Mouse (Mus musculus): ENCODE results near the gene Nbl1.

Nbl1 gene

DNA sequence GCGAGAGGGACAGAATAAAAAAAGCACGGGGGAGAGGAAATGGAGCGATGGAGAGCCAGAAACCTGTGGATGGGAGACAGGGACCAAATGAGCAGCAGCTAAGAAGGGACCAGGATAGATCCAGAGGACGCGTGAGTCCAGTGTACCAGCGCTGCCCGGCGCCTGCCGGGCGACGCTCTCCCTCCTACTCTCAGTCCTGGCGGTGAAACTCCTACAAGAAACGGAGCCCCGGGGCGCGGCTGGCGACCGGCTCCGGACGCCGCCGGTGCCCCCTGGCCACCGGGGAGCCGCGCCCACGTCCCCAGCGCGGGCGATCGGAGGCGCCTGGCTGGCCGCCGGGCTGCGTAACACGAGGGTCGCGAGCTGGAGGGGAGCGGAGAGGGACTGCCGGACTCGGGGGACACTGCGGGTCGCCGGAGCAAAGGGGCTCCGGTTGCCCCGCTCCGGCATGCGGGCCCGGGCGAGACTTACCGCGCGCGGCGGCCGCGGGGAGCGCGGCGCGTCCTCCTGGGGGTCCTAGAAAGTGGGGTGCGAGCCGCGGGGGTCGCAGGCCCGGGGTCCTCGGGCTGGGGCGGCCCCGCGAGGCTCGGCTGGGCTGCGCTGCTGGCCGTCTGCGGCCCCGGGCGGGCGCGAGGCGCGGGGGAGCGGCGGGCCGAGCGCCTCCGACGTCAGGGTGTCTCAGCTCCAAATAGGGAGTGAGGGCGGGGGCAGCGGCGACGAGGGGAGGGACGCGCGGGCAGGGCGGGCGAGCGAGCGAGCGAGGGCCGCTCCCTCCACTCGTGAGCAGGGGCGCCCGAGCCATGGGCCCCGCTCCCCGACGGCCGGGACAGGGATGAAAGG is at the start of gene Nbl1:
TSS of gene Nbl1 (minus strand) at position 638 of the 840 bp plus-strand sequence.
- DNase-seq (ENCODE audit: low spot score in 2 of 2): no peak

- no peak for DNase-seq (ENCODE audit: low spot score in 2 of 2)
These were observed 49.0 kb upstream of the Nbl1 start for GRCm38 (mm10) chr4:139141785-139142184.

GRCm38 (mm10) chr4:139140267-139140666 is 47.5 kb upstream of the Nbl1 start:
- no peak for DNase-seq (ENCODE audit: low spot score in 2 of 2)

- DNase-seq (ENCODE audit: low spot score in 2 of 2): no peak
These were observed 43.2 kb upstream of the Nbl1 start for GRCm38 (mm10) chr4:139136011-139136410.

GRCm38 (mm10) chr4:139133109-139133508 is 40.3 kb upstream of the Nbl1 start:
- no peak for DNase-seq (ENCODE audit: low spot score in 2 of 2)

DNA sequence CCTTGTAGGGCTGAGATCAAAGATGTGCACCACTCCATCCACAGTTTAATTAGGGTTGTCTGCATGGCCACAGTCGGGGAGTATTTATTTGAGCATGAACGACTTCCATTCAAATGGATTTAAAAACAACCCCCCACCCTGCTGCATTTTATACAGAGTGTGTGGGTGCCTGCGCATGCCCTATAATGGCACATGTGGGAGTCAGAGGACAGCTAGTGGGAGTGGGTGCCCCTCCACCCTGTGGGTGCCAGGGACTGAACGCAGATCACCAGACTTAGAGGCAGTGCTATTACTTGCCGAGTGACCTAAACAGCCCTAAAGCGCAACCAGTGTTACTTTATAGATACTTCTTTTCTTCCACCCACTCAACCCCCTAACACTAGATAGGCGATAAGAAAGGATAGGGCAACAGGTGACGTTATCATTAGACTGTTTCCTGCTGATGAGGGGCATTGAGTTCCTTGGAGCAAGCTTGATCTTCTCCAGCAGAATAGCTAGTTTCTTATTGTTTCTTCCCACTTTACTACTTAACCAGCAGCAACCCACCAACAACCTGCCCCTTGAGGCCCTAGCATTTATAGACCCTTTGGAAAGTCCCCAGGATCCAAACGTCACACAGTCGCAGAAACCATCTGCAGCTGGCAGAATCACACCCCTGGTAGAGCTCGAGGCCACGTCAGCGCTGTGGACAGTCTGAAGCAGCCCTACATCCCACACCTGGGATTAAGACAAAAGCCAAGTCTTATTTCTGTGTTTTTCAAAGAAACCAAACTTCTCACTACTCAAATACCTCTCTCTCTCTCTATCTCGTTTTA is 39.3 kb upstream of the Nbl1 start:
- DNase-seq (ENCODE audit: low spot score in 2 of 2): no peak

- peak; percentile 97 to 98 for DNase-seq (ENCODE audit: low spot score in 2 of 2)
These were observed 38.1 kb upstream of the Nbl1 start, which contains the start of gene Minos1 for GRCm38 (mm10) chr4:139130701-139131549. Gene Minos1 (minus strand): TSS chr4:139131113.

DNA sequence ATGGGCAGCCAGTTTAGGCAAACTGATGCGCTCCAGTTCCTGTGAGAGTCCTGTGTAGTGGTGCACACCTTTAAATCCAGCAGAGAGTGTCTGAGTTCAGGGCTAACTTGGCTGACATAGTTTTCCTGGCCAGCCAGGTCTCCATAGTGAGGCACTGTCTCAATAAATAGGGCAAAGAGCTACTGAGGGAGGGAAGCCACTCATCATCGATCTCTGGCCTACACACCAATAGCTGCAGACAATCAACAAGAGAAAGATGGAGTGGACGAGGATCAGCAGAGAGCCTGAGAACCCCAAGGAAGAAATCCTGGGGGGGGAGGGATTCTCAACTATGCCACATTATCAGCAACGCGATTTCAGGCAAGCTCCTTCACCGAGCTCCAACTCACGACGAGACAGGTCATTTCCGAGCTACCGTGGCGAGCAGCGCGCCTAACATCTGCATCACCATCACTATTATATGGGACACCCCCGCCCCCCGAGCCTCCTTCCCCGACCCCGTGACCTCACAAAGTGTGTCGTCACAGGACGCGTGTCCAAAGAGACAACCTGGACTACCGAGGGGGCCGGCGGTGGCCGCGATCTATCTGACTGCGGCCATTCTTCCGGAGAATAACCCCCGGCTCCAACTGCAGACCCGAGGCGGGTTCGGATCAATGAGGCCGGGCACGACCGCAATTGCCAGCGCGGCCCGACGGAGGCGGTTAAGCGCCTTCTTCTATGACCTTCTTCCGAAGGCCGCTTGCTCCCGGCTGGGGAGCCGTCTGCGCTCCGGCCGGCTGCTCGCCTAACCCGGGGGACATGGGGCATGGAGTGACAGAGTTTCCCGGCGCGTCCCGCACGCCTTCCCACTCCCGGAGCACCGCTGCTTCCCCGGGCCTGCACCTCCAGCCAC is 37.3 kb upstream of the Nbl1 start:
- no peak for DNase-seq (ENCODE audit: low spot score in 2 of 2)

GRCm38 (mm10) chr4:139126475-139126874 is 33.7 kb upstream of the Nbl1 start:
- DNase-seq (ENCODE audit: low spot score in 2 of 2): no peak

DNA sequence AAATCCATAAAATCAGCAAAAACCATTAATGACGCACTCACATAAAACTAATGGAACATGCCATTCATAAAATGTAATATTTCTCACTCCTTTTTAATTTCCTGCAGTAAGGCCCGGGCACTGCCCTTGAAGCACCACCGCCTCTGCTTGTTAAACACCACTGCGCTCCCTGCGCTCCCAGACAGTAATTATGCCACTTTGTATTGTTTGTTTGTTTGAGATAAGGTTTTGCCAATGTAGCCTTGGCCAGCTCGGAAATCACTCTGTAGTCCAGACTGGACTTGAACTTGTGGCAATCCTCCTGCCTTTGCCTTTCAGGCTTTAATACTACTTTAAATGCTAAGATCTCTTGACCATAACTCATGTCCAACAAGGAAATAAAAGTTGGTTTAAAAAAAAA is 32.1 kb upstream of the Nbl1 start:
- DNase-seq (ENCODE audit: low spot score in 2 of 2): no peak

DNA sequence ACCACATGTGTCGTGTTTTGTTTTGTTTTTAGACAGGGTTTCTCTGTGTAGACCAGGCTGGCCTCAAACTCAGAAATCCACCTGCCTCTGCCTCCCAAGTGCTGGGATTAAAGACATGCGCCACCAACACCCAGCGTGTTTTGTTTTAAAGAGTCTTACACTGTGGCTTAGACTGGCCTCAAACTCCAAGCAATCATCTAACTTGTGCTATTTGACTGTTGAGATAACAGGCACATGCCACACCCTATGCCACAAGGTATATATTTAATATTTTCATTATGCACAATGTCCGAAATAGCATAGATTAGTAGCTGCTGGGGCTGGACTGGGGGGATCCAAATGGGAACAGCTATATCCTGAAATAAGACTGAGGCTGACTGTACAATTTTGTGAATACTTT is 29.8 kb upstream of the Nbl1 start:
- no peak for DNase-seq (ENCODE audit: low spot score in 2 of 2)

DNA sequence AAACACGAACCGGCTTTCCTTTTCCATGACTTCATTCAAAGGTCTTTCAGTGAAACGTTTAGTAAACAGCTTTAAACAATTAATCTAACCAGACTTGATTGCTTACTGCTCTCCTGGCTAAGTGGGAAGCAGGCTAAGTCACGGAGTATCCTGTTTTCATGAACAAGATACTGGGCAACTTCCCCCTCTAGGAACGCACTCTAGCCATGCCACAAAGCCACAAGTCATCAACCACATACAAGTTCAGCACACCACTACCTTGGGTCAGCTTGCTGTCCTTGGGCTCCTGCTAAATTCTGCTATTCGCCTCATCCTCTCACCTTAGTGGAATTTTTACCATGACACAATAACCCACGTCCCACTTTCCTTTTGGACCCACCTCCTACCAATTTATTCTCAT is 28.2 kb upstream of the Nbl1 start:
- no peak for DNase-seq (ENCODE audit: low spot score in 2 of 2)

DNA sequence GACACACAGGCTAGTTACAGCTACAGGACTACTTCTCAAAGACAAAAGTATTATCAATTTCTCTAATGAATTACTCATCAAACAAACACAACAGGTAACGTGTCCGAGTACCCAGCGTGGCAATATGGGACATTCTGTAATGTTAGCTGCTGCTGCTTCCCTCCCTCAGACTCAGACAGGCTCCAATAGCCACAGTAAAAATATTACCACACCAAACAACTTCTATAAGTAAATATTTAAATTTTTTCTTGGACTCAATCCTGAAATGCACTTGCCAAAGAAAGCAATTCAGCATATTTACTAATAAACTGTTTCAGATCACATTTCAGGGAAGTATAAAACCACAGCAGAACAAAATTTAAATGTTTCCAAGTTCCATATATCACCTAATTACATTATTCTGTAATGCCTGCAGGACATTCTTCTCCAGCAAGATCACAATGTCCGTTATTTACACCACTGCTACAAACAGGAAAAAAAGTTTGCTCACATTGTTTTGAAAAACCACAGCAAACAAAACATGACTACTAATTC is 27.6 kb upstream of the Nbl1 start:
- no peak for DNase-seq (ENCODE audit: low spot score in 2 of 2)

GRCm38 (mm10) chr4:139116356-139117063 is 23.7 kb upstream of the Nbl1 start:
- no peak for DNase-seq (ENCODE audit: low spot score in 2 of 2)

- no peak for DNase-seq (ENCODE audit: low spot score in 2 of 2)
These were observed 22.9 kb upstream of the Nbl1 start for GRCm38 (mm10) chr4:139115721-139116120.

- DNase-seq (ENCODE audit: low spot score in 2 of 2): no peak
These were observed 19.7 kb upstream of the Nbl1 start for GRCm38 (mm10) chr4:139112482-139112881.

DNA sequence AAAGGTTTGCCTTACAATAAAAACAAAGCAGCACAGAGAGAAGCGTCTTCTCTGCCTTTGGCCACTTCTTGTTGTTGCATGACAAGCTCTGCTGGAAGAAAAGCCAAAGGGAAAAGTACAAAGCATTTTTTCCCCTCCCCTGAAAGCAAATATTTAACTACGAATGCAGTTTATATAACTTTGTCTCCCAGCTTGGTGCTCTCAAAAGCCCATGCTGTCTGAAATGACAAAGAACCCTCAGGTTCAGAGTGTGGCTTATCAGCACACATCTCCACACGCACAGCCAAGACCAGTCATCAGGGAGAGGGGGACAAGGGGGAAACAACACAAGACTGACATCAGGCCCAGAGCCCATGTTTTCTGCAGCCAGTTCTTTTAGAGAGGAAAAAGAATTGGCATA is 18.6 kb upstream of the Nbl1 start:
- no peak for DNase-seq (ENCODE audit: low spot score in 2 of 2)

- DNase-seq (ENCODE audit: low spot score in 2 of 2): no peak
These were observed 18.1 kb upstream of the Nbl1 start for GRCm38 (mm10) chr4:139110858-139111257.

- DNase-seq (ENCODE audit: low spot score in 2 of 2): no peak
These were observed 12.7 kb upstream of the Nbl1 start for GRCm38 (mm10) chr4:139105453-139105852.

- DNase-seq (ENCODE audit: low spot score in 2 of 2): no peak
These were observed 8.8 kb upstream of the Nbl1 start for GRCm38 (mm10) chr4:139101546-139101945.
